Mouse (Mus musculus) brain, embryonic 14.5 days (tissue): ENCODE measurements at regions not wholly inside any gene's neighbourhood (a gene's known extent, or its start where the extent isn't known, plus 50 kb on each side); places are given as distances from the start of the nearest gene placed in this dataset.

Experiments used
- CTCF ChIP-seq: fragments of 200-500 bp; IDR thresholded peaks from 2 replicates; pipeline ENCODE4 v1.5.1; 2012; ENCODE audit warnings: inconsistent platforms, mild to moderate bottlenecking, moderate library complexity, borderline replicate concordance; ENCODE audit not compliant: insufficient read depth, insufficient read length; ENCODE audit errors: extremely low read depth
- POLR2A ChIP-seq: fragments of 200-500 bp; IDR thresholded peaks from 2 replicates; pipeline ENCODE4 v1.6.1; 2012; ENCODE audit warnings: mild to moderate bottlenecking, inconsistent platforms, borderline replicate concordance; ENCODE audit not compliant: poor library complexity, insufficient read depth, insufficient read length, severe bottlenecking; ENCODE audit errors: extremely low read depth

- TF ChIP-seq CTCF (no peak), POLR2A (no peak)
Observed at GRCm38 (mm10) chr13:84063406-84063805, 158.7 kb upstream of the Tmem161b start.
